Mouse (Mus musculus) gastrocnemius, postnatal 10 days (tissue): ENCODE results near the gene Rnf151. TPM values are rescaled to one million over a fixed set of nuclear protein-coding genes. Genes with fewer than 3 reads are reported as not detected.
A peak's percentile ranks its signal among the peaks of the same experiment; 100 is the strongest.

Experiments used
- DNase-seq: peaks from one replicate; pipeline ENCODE4 v3.0.0; 2021; ENCODE audit warnings: mixed read lengths
- long read RNA-seq, 2 experiments: library from polyadenylated mRNA; stranded (forward); transcript quantifications; one replicate each; pipeline ENCODE4 v2.0.0; 2021
- total RNA-seq, 2 experiments: library from RNA; stranded (reverse); gene quantifications; 2 replicates each; pipeline ENCODE4 v1.2.3; 2021

The Rnf151 gene
- not detected for total RNA-seq
- long read RNA-seq, experiment 1, result 0 reads
- long read RNA-seq, experiment 2, result 0 reads

- DNase-seq, result no peak
Measured at GRCm38 (mm10) chr17:24717943-24718342, at the start of gene Rnf151, which contains the start of gene Rps2. Rnf151 (minus strand) TSS chr17:24718063. Rps2 (plus strand) TSS chr17:24718116.

DNA sequence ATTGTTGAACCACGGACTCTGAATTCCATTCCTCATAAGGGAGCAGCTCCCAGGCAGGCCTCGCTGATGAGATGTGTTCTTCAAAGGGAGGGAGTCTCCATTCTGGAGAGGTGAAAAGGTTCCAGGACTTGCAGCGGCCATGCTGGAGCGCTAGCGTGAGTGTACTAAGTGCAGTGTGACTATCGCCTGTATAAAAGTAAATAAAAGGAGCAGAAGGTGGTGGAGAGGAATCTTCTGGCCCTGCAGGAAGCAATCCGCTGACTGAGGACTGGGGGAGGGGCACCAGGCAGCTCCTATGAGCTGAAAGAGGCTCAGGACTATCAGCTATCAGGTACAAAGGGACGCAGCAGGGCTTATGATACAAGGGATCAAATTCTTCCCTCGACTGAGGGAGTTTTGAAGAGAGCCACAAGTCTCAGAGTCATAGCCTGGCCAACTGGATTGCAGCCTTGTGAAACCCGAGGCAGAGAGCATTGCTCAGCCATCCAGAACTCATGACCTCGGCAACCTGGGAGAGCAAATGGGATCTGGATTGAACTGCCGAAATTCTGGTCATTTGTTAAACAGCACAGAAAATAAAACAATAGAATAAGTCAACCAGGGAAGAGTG, 48.5 kb upstream of the Rnf151 start:
- DNase-seq, result no peak

GRCm38 (mm10) chr17:24765016-24765905, 47.4 kb upstream of the Rnf151 start:
- DNase-seq, result no peak

DNA sequence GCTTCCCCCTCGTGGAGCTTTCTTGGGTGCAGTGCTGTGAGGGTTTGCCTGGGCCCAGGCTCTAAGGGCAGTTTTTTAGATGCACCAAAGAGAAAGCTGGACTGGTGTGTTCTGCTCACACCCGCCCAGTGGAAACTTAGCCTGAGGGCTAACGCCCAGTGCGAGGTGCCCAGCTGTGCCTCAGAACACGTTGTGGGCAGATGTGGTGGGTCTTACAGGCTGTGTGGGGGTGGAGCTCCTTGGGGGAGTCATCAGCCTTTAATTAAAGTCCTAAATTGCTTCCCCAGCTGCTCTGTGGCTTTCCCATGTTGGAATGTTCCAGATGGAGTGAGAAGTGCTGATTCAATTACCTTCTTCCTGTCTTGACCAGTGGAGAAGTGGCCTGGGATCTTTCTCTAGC, 43.3 kb upstream of the Rnf151 start:
- DNase-seq, result no peak

GRCm38 (mm10) chr17:24757394-24757793, 39.5 kb upstream of the Rnf151 start:
- DNase-seq, result no peak

DNA sequence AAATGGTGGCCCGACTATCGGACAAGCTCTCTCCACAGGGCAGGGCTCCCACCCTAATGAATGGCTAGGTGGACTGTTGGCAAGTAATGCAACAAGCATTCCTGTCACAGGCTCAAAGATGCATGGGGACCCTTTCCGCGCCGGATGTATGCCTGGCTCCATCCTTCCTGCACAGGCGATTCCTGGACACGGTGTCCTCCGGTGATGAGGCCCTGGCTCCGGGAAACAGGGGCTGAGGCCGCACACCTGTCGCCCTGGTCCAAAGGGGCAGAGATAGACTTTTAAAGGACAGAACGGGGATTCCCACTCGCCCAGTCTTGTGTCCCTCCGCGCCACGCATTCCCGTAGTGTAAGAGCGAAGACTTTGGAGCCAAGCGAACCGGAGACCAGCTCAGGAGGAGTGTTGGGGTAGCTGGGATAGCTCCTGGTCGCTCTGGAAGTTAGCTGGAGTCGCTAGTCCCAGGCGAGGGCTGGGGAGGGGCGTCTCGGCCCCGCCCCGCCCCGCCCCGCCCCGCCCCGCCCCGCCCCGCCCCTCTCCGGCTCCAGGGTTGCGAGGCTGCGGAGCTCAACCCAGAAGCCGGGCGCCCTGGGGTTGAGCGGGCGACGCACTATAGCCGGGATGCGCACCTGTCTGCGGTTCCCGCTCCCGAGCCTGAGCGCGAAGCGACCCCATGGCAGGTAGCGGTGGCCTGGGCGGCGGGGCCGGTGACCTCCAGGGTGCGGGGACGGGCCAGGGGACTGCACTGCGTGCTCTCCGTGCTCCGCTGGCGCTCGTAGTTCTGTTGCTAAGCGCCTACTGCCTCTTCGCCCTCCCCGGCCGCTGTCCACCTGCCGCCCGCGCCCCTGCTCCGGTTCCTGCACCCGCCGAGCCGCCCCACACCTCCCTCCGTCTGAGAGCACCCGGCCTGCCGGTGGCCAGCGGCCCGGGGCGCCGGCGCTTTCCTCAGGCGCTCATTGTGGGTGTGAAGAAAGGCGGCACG, 34.8 kb upstream of the Rnf151 start, which contains the start of gene Hs3st6:
Hs3st6 (plus strand) TSS at position 574 of the 980 bp plus-strand sequence.
- DNase-seq, result no peak

DNA sequence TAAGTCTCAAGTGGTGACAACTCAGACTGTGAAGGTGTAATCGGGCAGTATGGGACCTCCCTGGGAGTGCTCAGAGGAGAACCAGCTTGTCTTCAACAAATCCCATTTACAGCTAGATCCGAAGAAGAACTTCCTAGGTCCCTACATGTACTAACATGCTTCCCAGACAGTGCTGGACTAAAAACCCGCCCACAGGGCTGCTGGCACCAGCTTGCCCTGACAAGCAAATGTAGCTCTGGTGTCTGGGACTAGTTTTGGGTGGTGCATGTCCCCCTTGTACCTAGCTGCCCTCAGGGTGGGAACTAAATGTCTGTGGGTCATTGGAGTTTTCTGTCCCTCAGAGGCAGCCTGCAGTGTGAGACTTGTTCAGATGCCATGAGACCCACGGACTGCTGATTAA, 33.7 kb upstream of the Rnf151 start:
- DNase-seq, result no peak

- DNase-seq, result no peak
Measured at GRCm38 (mm10) chr17:24746986-24747385, 29.1 kb upstream of the Rnf151 start.

- peak; percentile 80 for DNase-seq
Measured at GRCm38 (mm10) chr17:24745526-24746497, 27.9 kb upstream of the Rnf151 start.

DNA sequence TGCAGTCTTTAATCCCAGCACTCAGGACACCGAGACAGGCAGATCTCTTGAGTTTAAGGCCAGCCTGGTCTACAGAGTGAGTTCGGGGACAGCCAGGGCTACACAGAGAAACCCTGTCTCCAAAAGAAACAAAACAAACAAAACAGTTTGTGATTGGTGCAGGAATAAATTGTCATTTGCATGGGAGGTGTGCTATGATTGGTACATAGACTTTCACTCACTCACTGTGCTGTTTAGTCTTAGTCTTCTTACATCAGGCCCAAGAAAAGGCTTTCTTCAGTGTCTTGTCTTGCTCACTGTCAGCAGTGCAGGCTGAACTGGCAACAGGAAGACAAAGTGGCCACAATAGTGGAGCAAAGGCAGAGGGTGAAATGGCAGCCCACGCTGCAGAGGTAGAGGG, 26.5 kb upstream of the Rnf151 start:
- no peak for DNase-seq

- no peak for DNase-seq
Measured at GRCm38 (mm10) chr17:24743896-24744295, 26.0 kb upstream of the Rnf151 start.

DNA sequence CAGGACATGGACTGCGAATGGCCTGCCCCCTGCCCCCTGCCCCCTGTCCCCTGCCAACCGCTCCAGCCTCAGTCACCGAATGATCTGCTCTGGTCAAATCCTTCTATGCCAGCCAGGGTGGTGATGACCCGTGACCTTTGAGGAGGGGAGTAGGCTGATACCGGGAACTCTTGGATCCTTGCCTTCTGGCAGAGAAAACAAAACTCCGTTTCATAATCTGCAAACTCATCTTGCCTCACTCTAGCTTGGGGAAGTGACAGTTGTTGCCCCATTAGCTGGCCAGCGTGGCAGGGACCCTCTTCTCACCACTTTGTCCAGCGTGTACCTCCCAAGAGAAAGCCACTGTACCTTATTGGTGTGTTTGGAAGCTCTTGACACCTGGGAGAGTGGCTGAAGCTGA, 24.4 kb upstream of the Rnf151 start:
- DNase-seq, result no peak

DNA sequence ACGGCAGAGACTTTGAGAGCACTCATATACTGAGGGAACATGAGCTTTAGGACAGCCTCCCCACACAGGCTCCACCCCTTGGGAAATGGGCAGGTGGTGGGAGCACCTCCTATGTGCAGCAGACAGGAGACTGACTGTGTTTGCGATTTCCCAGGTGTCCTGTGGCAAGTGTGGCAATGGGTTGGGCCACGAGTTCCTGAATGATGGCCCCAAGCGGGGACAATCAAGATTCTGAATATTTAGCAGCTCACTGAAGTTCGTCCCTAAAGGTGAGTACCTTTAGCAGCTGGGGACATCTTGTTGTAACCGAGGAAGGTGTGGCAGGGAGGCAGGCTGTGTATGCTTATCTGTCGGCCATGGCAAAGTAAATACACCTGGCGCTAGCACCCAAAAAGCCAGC, 22.1 kb upstream of the Rnf151 start:
- DNase-seq, result no peak

GRCm38 (mm10) chr17:24738238-24738637, 20.4 kb upstream of the Rnf151 start:
- DNase-seq, result no peak

DNA sequence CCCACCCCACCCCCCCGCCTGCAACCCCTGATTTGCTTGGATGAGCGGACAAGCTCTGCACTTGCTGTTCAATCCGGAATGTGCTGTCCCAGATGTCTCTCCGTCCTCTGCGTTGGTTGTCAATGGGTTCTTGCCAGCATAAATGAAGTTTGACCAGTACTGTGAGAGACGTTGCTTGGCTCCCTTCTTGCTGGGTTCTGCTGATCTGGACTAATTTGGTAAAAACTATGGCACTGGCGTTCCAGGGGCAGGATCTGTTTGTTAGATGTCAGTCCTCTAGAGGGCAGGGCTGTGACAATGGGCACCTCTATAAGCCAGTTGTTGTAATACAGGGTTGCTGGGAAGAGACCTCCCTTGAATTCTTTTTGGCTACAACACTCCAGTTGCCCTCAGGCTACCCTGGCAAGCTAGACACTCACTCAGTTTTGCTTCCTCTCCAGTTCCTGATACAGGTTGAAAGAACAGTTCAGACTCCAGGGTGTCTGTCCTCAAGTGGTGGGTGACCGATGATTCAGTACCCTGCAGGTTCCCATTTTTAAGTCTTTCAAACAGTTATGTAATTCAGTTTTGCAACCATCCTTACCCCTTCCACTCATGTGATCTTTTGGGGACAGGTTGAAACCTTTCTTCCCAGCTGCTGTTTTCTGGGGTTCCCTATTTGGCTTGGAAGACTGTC, 19.4 kb upstream of the Rnf151 start:
- no peak for DNase-seq

- peak; percentile 88 for DNase-seq
Measured at GRCm38 (mm10) chr17:24736330-24737051, 18.6 kb upstream of the Rnf151 start, which contains the start of gene Msrb1. Msrb1 (plus strand) TSS chr17:24736642.

DNA sequence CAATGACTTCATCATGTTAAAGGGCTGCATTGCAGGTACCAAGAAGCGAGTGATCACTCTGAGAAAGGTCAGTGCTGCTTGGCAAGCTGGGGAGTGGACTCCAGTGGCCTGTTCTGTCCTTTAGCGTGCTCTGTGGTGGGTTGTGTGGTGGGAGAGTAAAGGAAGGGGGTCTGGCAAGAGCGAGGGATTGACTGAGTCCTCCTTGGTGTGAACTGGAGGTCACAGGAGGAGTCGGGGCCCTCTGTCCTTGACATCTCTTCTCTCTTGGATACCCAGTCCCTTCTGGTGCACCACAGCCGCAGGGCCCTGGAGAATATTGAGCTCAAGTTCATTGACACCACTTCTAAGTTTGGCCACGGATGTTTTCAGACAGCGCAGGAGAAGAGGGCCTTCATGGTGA, 17.6 kb upstream of the Rnf151 start:
- no peak for DNase-seq

DNA sequence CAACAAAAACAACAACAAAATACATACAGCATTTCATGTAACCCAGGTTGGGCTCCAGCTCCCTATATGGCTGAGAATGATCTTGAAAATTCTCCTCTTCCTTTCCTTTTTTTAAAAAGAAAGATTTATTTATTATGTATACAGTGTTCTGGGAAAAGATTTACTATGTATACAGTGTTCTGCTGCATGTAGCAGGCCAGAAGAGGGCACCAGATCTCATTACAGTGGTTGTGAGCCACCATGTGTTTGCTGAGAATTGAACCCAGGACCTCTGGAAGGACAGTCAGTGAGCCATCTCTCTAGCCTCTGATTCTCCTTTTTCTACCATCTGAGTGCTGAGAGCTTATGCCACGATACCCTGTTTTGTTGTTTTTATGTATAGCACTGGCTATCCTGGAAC, 16.6 kb upstream of the Rnf151 start:
- DNase-seq, result no peak

DNA sequence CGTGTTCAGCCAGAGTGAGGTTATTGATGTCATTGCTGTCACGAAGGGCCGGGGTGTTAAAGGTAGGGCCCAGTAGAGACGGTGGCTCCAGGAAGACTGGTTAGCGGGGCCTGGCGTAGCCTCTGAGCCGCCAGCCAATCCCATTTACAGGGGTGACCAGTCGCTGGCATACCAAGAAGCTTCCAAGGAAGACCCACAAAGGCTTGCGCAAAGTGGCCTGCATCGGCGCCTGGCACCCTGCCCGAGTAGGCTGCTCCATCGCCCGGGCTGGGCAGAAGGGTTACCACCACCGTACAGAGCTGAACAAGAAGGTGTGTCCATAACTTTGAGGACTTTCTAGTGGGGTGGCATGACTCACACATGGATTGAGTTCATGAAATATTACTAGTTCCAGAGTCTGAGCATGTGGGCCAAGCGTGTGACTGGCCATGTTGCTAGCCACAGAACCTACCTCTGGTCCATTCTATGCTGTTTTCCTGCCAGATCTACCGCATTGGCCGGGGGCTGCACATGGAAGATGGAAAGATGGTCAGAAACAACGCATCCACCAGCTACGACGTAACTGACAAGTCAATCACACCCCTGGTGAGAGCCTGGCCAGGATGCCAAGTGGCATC, 15.7 kb upstream of the Rnf151 start:
- DNase-seq, result no peak
